Mouse (Mus musculus): ENCODE measurements at regions not wholly inside any gene's neighbourhood (a gene's known extent, or its start where the extent isn't known, plus 50 kb on each side); places are given as distances from the start of the nearest gene placed in this dataset.

GRCm38 (mm10) chr14:8760541-8760940, 94.5 kb upstream of the 4930452B06Rik start:
- no peaks in the 10 kb centered on the region for H3K79me2 ChIP-seq (ENCODE audit: control insufficient read depth, insufficient read depth)
- TF ChIP-seq MYOG (IDR thresholded peaks at IDR 0.05; ENCODE audit: control insufficient read depth, extremely low read depth, insufficient read length) (no peak), CTCF (IDR thresholded peaks at IDR 0.05; ENCODE audit: control insufficient read depth, insufficient read depth, insufficient read length) (no peak), FOSL1 (IDR thresholded peaks at IDR 0.05; ENCODE audit: insufficient read depth, low read length, poor library complexity, severe bottlenecking) (no peak), MYOD1 (IDR thresholded peaks at IDR 0.05; ENCODE audit: control insufficient read depth, insufficient read length, low read depth) (no peak), MAX (IDR thresholded peaks at IDR 0.05) (no peak), CEBPB (IDR thresholded peaks at IDR 0.05; ENCODE audit: low read depth) (no peak), USF1 (IDR thresholded peaks at IDR 0.05; ENCODE audit: low read depth) (no peak)
- H3K27me3 ChIP-seq (ENCODE audit: control insufficient read depth, insufficient read depth, insufficient read length): no peaks in the 10 kb centered on the region
- no peaks in the 10 kb centered on the region for H3K79me3 ChIP-seq (ENCODE audit: low read depth)
- no peak overlapping the region for H3K4me3 ChIP-seq (ENCODE audit: insufficient read depth, poor library complexity, severe bottlenecking)
- no peaks in the 10 kb centered on the region for H3K36me3 ChIP-seq (ENCODE audit: control insufficient read depth, insufficient read depth)
- H3ac ChIP-seq (ENCODE audit: control insufficient read depth, insufficient read length, low read depth): no peak overlapping the region

- H3ac ChIP-seq (ENCODE audit: control insufficient read depth, insufficient read length, low read depth): no peak overlapping the region
- H3K36me3 ChIP-seq (ENCODE audit: control insufficient read depth, insufficient read depth): no peaks in the 10 kb centered on the region
- no peaks in the 10 kb centered on the region for H3K79me3 ChIP-seq (ENCODE audit: low read depth)
- H3K79me2 ChIP-seq (ENCODE audit: control insufficient read depth, insufficient read depth): no peaks in the 10 kb centered on the region
- no peak overlapping the region for H3K4me3 ChIP-seq (ENCODE audit: insufficient read depth, poor library complexity, severe bottlenecking)
- TF ChIP-seq CTCF (IDR thresholded peaks at IDR 0.05; ENCODE audit: control insufficient read depth, insufficient read depth, insufficient read length): no peak
- no peak for TF ChIP-seq MYOG (IDR thresholded peaks at IDR 0.05; ENCODE audit: control insufficient read depth, extremely low read depth, insufficient read length)
- TF ChIP-seq MAX (IDR thresholded peaks at IDR 0.05): no peak
- no peak for TF ChIP-seq FOSL1 (IDR thresholded peaks at IDR 0.05; ENCODE audit: insufficient read depth, low read length, poor library complexity, severe bottlenecking)
- TF ChIP-seq CEBPB (IDR thresholded peaks at IDR 0.05; ENCODE audit: low read depth): no peak
- no peak for TF ChIP-seq USF1 (IDR thresholded peaks at IDR 0.05; ENCODE audit: low read depth)
- no peak for TF ChIP-seq MYOD1 (IDR thresholded peaks at IDR 0.05; ENCODE audit: control insufficient read depth, insufficient read length, low read depth)
- no peaks in the 10 kb centered on the region for H3K27me3 ChIP-seq (ENCODE audit: control insufficient read depth, insufficient read depth, insufficient read length)
Measured at GRCm38 (mm10) chr14:8736831-8737230, 70.8 kb upstream of the 4930452B06Rik start.

GRCm38 (mm10) chr14:8733261-8733660, 67.2 kb upstream of the 4930452B06Rik start:
- H3K27me3 ChIP-seq (ENCODE audit: control insufficient read depth, insufficient read depth, insufficient read length): no peaks in the 10 kb centered on the region
- H3ac ChIP-seq (ENCODE audit: control insufficient read depth, insufficient read length, low read depth): no peak overlapping the region
- H3K4me3 ChIP-seq (ENCODE audit: insufficient read depth, poor library complexity, severe bottlenecking): no peak overlapping the region
- H3K36me3 ChIP-seq (ENCODE audit: control insufficient read depth, insufficient read depth): no peaks in the 10 kb centered on the region
- TF ChIP-seq MYOD1 (IDR thresholded peaks at IDR 0.05; ENCODE audit: control insufficient read depth, insufficient read length, low read depth): no peak
- no peak for TF ChIP-seq USF1 (IDR thresholded peaks at IDR 0.05; ENCODE audit: low read depth)
- TF ChIP-seq FOSL1 (IDR thresholded peaks at IDR 0.05; ENCODE audit: insufficient read depth, low read length, poor library complexity, severe bottlenecking): no peak
- no peak for TF ChIP-seq CTCF (IDR thresholded peaks at IDR 0.05; ENCODE audit: control insufficient read depth, insufficient read depth, insufficient read length)
- no peak for TF ChIP-seq MYOG (IDR thresholded peaks at IDR 0.05; ENCODE audit: control insufficient read depth, extremely low read depth, insufficient read length)
- TF ChIP-seq CEBPB (IDR thresholded peaks at IDR 0.05; ENCODE audit: low read depth): no peak
- no peak for TF ChIP-seq MAX (IDR thresholded peaks at IDR 0.05)
- no peaks in the 10 kb centered on the region for H3K79me3 ChIP-seq (ENCODE audit: low read depth)
- no peaks in the 10 kb centered on the region for H3K79me2 ChIP-seq (ENCODE audit: control insufficient read depth, insufficient read depth)

GRCm38 (mm10) chr14:8727364-8727763, 61.3 kb upstream of the 4930452B06Rik start:
- Histone ChIP-seq H3K79me2 (ENCODE audit: control insufficient read depth, insufficient read depth) (no peaks in the 10 kb centered on the region), H3K27me3 (ENCODE audit: control insufficient read depth, insufficient read depth, insufficient read length) (no peaks in the 10 kb centered on the region), H3K79me3 (ENCODE audit: low read depth) (no peaks in the 10 kb centered on the region), H3K36me3 (ENCODE audit: control insufficient read depth, insufficient read depth) (no peaks in the 10 kb centered on the region), H3ac (ENCODE audit: control insufficient read depth, insufficient read length, low read depth) (no peak overlapping the region), H3K4me3 (ENCODE audit: insufficient read depth, poor library complexity, severe bottlenecking) (no peak overlapping the region)
- TF ChIP-seq MYOG (IDR thresholded peaks at IDR 0.05; ENCODE audit: control insufficient read depth, extremely low read depth, insufficient read length) (no peak), CEBPB (IDR thresholded peaks at IDR 0.05; ENCODE audit: low read depth) (no peak), FOSL1 (IDR thresholded peaks at IDR 0.05; ENCODE audit: insufficient read depth, low read length, poor library complexity, severe bottlenecking) (no peak), MAX (IDR thresholded peaks at IDR 0.05) (no peak), USF1 (IDR thresholded peaks at IDR 0.05; ENCODE audit: low read depth) (no peak), CTCF (IDR thresholded peaks at IDR 0.05; ENCODE audit: control insufficient read depth, insufficient read depth, insufficient read length) (no peak), MYOD1 (IDR thresholded peaks at IDR 0.05; ENCODE audit: control insufficient read depth, insufficient read length, low read depth) (no peak)
